Mouse (Mus musculus): Measurements from ENCODE around the gene Creb3l4.

- no peak for TF ChIP-seq POLR2A (IDR thresholded peaks at IDR 0.05; ENCODE audit: low read depth, low read length)
- TF ChIP-seq CTCF (IDR thresholded peaks at IDR 0.05; ENCODE audit: borderline replicate concordance, insufficient read depth, low read length) = no peak
Measured at GRCm38 (mm10) chr3:90212723-90213122, 30.6 kb downstream of the Creb3l4 start.
